Mouse (Mus musculus) olfactory bulb, adult 2 months (tissue): ENCODE data around the gene Mif4gd. TPM values are rescaled to one million over a fixed set of nuclear protein-coding genes. Genes with fewer than 3 reads are reported as not detected.

Experiments used
- H3K27ac ChIP-seq: fragments of 200-500 bp; 2 replicates; pipeline ENCODE4 v1.5.1; 2012; ENCODE audit warnings: low read depth, low read length; ENCODE audit not compliant: insufficient read depth
- H3K4me1 ChIP-seq: fragments of 200-500 bp; 2 replicates; pipeline ENCODE4 v1.6.1; 2012; ENCODE audit warnings: low read length; ENCODE audit not compliant: control insufficient read depth, insufficient read depth
- H3K4me3 ChIP-seq: fragments of 200-500 bp; 2 replicates; pipeline ENCODE4 v1.5.1; 2012; ENCODE audit warnings: mild to moderate bottlenecking, low read depth, low read length, moderate library complexity; ENCODE audit not compliant: insufficient read depth
- CTCF ChIP-seq: fragments of 200-500 bp; IDR thresholded peaks from 2 replicates; pipeline ENCODE4 v1.5.1; 2012; ENCODE audit warnings: low read depth, mild to moderate bottlenecking, low read length, moderate library complexity; ENCODE audit not compliant: insufficient read depth
- POLR2A ChIP-seq: fragments of 200-500 bp; IDR thresholded peaks from 2 replicates; pipeline ENCODE4 v1.6.1; 2012; ENCODE audit warnings: mild to moderate bottlenecking, low read depth, low read length, moderate library complexity; ENCODE audit not compliant: insufficient read depth
- WGBS: fragments of 180-500 bp; shearing (Covaris S2); methylation state at CpG from one replicate; pipeline ENCODE4 v1.1.7; 2018; 5-methylcytosine and 5-hydroxymethylcytosine counted together
- polyA plus RNA-seq: library from polyadenylated mRNA; stranded (reverse); fragments of >200 nt; gene quantifications from 2 replicates; pipeline ENCODE4 v1.2.4, GENCODE M21; 2012; ENCODE audit warnings: low replicate concordance; ENCODE audit not compliant: missing spikeins, insufficient read depth, insufficient read length

Mif4gd gene
- polyA plus RNA-seq, 1 experiment = not detected

DNA sequence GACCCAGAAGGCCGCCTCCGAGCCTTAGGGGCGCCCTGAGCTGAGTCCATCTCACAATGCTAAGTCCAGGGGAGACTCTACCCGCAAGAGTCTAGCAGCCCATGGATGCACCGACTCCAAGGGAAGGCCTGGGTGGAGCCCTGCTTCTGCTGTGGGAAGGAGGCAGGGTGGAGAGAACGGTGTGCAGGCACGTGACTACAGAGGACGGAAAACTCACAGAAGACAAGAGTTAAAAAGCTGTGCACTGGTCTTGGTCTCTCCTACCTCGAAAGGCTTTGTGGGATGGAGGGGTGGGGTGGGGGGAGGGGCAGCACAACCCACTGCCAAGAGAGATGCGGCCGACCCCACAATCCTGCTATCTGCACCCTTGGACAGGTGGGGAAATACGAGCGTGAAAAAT is 31.5 kb upstream of the Mif4gd start:
- 76% methylated on average over 13 of the region's 13 CpGs for WGBS
- peaks cover 23% of the 10 kb centered on the region for H3K4me1 ChIP-seq
- no peak overlapping the region for H3K27ac ChIP-seq
- H3K4me3 ChIP-seq = no peak overlapping the region
- no peak for TF ChIP-seq CTCF
- no peak for TF ChIP-seq POLR2A

DNA sequence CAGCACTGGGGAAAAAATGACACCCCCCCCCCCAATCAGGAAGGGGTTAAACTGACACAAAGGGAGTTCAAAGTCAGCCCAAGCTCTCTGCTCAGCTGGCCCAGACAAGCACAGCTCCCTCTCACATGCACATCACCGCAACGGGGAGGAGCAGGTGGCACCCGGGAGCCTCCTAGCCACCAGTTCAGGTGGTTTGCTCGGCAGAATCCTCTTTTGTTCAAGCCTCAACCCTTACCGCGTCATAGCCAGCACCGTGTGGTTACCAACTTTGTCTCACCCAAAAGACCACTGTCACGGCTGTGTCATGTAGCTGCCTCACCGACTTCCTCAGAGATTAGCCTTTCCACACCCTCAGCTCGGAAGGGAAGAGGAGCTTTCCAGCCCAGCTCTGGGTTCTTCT is 30.5 kb upstream of the Mif4gd start:
- H3K4me1 ChIP-seq = peaks cover 25% of the 10 kb centered on the region
- TF ChIP-seq CTCF (no peak), POLR2A (no peak)
- H3K27ac ChIP-seq = peak overlapping the region; percentile 22; the same call in 1 of the 2 replicates
- H3K4me3 ChIP-seq = no peak overlapping the region
- WGBS = 63% methylated on average over 10 of the region's 10 CpGs

DNA sequence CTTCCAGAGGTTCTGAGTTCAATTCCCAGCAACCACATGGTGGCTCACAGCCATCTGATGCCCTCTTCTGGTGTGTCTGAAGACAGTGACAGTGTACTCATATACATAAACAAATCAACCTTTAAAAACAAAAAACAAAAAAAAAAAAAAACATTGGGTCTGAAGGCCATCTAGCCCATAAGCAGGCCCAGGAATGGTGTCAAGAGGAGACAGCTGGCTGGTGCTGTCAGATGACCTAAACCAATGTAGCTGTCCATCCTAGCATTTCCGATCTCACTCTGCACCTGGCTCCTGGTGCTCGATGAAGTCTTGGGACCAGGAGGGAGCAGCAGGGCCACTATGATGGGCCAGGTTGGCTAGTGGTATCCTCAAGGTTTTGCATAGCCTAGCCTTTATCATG is 29.9 kb upstream of the Mif4gd start:
- no peak for TF ChIP-seq POLR2A
- WGBS = 92% methylated on average over 2 of the region's 2 CpGs
- Histone ChIP-seq H3K27ac (no peak overlapping the region), H3K4me1 (peaks cover 25% of the 10 kb centered on the region), H3K4me3 (no peak overlapping the region)

DNA sequence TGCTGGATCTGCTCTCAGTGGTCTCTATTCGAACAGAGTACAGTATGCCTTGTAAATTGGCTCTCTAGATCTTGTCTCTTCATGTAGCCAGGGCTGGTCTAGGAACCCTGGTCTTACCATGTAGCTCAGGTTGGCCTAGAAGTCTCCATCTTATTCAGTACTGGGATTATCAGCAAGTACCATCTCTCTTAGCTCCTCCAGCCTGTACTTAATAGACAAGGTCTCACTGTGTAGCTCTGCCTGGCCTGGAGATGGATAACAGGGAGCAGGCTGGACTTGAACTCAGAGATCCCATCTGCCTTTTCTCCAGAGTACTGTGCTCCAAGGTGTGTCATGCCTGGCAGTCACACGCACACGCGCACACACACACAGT is 28.9 kb upstream of the Mif4gd start:
- Histone ChIP-seq H3K4me3 (no peak overlapping the region), H3K4me1 (peaks cover 25% of the 10 kb centered on the region), H3K27ac (peak overlapping the region; percentile 76)
- no peak for TF ChIP-seq CTCF
- no peak for TF ChIP-seq POLR2A
- 78% methylated on average over 4 of the region's 4 CpGs for WGBS

DNA sequence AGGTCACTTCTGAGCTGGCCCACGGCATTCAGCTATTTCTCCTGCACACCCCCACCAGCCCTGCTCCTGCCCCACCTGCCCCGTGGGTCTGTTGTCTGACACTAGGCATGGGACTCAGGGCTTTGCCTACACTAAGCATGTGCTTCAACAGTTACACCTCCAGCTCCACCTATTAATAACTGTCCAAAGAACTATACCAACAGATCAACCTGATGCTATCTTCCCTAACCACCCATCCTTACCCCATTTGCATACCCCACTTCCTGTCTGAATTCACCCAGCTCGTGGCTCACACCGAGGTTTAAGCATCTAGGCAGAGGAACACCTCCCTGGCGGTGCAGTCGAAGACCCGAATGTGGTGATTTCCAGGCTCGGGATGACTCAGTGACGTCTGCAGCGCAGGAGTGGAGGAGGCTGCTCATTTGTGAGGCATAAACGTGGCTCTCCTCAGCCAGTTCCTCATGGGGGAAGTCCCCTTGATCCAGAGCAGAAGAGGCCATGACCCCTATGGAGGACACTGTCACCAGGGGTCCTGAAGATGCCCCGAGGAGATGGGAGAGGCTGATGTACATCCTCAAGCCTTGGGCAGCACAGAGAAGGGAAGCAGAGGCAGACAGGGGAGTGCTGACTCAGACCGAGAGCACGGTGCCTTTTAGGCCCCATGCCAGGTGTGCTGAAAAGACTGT is 28.4 kb upstream of the Mif4gd start:
- Histone ChIP-seq H3K4me1 (peaks cover 25% of the 10 kb centered on the region), H3K4me3 (no peak overlapping the region), H3K27ac (peak overlapping the region; percentile 76)
- TF ChIP-seq CTCF = no peak
- WGBS = 28% methylated on average over 14 of the region's 14 CpGs

DNA sequence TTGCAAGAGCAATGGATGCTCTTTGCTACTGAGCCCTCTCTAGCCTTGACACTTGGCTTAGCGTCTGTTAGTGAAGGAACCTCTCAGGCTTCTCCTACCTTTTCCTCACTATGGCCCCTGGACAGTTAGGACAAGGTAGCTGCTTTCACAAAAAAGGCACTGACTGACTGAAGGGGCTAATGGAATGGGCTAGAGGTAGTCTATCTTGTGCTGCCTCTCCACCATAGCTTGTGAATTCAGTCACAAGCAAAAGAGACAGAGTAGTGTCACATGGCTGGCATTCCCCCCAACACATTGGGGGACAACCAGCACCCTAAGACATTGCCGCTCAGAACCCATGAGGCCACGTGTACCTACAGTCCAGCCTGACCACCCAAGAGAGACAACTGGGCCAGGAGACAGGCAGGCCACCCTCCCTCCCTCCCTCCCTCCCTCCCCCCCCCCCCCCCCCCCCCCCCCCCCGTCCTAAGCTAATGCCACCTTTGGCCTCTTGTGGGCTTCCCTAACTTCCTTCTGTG is 27.6 kb upstream of the Mif4gd start:
- H3K4me1 ChIP-seq = peaks cover 25% of the 10 kb centered on the region
- 71% methylated on average over 3 of the region's 4 CpGs for WGBS
- no peak for TF ChIP-seq POLR2A
- TF ChIP-seq CTCF = no peak
- no peak overlapping the region for H3K4me3 ChIP-seq
- no peak overlapping the region for H3K27ac ChIP-seq

DNA sequence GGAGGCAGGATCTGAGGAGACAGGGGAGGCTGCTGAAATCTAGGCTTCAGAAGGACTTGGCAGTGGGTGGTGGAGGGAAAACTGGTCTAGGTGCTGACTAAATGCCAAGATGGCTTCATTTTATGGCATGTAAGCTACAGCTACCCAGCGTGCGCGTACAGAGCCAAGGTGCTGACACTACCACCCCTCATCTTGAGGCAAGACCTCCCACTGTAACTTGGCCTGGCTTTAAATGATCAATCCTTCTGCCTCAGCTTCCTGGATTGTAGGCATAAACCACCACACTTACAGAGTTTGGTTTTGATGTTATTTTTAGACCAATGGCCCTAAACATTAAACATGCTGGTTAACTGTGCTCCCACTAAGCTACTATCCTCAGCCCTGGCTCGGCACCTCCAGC is 26.8 kb upstream of the Mif4gd start:
- no peak for TF ChIP-seq POLR2A
- no peak for TF ChIP-seq CTCF
- H3K4me1 ChIP-seq = peaks cover 25% of the 10 kb centered on the region
- 81% methylated on average over 4 of the region's 4 CpGs for WGBS
- H3K4me3 ChIP-seq = no peak overlapping the region
- no peak overlapping the region; the same call in 1 of the 2 replicates for H3K27ac ChIP-seq

DNA sequence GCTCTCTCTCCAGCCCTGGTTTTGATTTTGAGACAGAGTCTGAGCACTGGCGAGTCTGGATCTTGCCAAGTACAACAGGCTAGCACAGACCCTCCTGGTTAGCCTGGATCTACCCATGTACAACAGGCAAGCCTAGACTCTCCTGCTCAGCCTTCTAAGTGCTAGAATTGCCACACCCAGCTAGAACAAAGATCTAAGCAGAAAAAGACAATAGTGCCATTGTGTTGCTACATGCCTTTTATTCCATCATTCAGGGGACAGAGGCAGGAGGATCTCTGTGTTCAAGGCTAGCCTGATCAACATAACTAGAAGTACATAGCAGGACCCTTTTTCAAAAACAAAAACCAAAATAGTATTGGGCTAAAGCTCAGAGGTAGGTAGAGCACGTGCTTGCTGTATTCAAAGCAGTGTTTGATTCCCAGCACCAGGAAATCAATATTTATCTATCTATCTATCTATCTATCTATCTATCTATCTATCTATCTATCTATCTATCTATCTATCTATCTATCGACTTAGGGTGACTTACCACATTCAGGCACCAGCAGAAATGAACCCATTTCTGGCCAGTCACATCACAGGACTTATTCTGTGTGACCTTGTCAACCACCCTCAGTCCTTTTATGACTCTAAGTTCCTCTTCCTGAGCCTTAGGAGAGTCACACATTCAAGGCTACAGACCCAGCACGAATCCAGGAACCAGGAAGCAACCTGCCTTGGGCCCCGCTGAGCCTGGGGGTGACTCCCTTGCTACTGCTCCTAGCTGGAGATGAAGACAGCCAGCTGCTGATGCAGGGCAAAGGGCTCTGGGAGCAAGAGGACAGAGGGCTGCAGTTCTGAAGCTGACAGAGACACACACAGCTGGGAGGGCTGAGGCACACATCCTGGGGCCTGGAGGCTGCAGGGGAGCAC is 26.0 kb upstream of the Mif4gd start:
- WGBS = 85% methylated on average over 5 of the region's 5 CpGs
- Histone ChIP-seq H3K4me1 (peaks cover 21% of the 10 kb centered on the region), H3K27ac (no peak overlapping the region; the same call in 1 of the 2 replicates), H3K4me3 (no peak overlapping the region)
- no peak for TF ChIP-seq CTCF
- no peak for TF ChIP-seq POLR2A

DNA sequence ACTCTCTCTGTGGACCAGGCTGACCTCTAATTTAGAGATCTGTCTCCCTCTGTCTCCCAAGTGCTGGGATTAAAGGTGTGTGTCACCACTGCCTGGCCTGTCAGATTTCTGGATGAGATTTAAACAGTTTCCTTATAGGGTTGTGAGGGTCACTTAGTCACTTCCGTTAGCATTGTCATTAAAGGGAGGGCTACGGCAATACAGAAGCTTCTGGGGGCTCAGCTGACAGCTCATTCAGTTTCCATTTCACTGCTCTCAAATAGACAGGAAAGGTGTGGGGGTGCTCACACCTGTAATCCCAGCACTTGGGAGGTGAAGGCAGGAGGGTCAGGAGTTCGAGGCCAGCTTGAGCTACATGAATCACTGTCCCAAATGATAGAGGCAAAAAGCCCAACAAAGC is 24.2 kb upstream of the Mif4gd start:
- TF ChIP-seq POLR2A = no peak
- no peak for TF ChIP-seq CTCF
- H3K4me3 ChIP-seq = no peak overlapping the region
- H3K27ac ChIP-seq = no peak overlapping the region
- WGBS = 75% methylated on average over 3 of the region's 3 CpGs
- peaks cover 17% of the 10 kb centered on the region for H3K4me1 ChIP-seq
